Mouse (Mus musculus): Measurements from ENCODE around the gene Carm1. TPM values are rescaled to one million over a fixed set of nuclear protein-coding genes. Genes with fewer than 3 reads are reported as not detected.

The Carm1 gene
- polyA plus RNA-seq, 1 experiment, result 112 TPM

GRCm38 (mm10) chr9:21606648-21607047, 60.0 kb downstream of the Carm1 start:
- H3K4me1 ChIP-seq (ENCODE audit: control insufficient read depth, insufficient read depth, low read length), result peaks cover 2% of the 10 kb centered on the region
- TF ChIP-seq CTCF (IDR thresholded peaks at IDR 0.05; ENCODE audit: low read depth, low read length) (no peak), POLR2A (IDR thresholded peaks at IDR 0.05; ENCODE audit: insufficient read depth, low read length) (no peak), EP300 (IDR thresholded peaks at IDR 0.05; ENCODE audit: insufficient read depth, low read depth, low read length) (no peak)
- H3K9ac ChIP-seq (ENCODE audit: low read depth, poor library complexity, severe bottlenecking), result no peak overlapping the region
- H3K4me3 ChIP-seq (ENCODE audit: low read depth, low read length), result no peak overlapping the region
- H3K27ac ChIP-seq (ENCODE audit: insufficient read depth, low read length), result no peak overlapping the region
- no peaks in the 10 kb centered on the region for H3K27me3 ChIP-seq (ENCODE audit: control insufficient read depth, insufficient read depth, low read length, poor library complexity, severe bottlenecking)
- no peaks in the 10 kb centered on the region for H3K9me3 ChIP-seq (replicated peaks; ENCODE audit: control insufficient read depth, insufficient read depth, low read length, poor library complexity, severe bottlenecking)
- no peaks in the 10 kb centered on the region for H3K36me3 ChIP-seq (ENCODE audit: control insufficient read depth, insufficient read depth, low read length, poor library complexity, severe bottlenecking)

GRCm38 (mm10) chr9:21609861-21610260, 63.2 kb downstream of the Carm1 start:
- no peak for TF ChIP-seq EP300 (IDR thresholded peaks at IDR 0.05; ENCODE audit: insufficient read depth, low read depth, low read length)
- no peak for TF ChIP-seq CTCF (IDR thresholded peaks at IDR 0.05; ENCODE audit: low read depth, low read length)
- TF ChIP-seq POLR2A (IDR thresholded peaks at IDR 0.05; ENCODE audit: insufficient read depth, low read length), result no peak
- H3K4me3 ChIP-seq (ENCODE audit: low read depth, low read length), result no peak overlapping the region
- H3K27me3 ChIP-seq (ENCODE audit: control insufficient read depth, insufficient read depth, low read length, poor library complexity, severe bottlenecking), result no peaks in the 10 kb centered on the region
- no peaks in the 10 kb centered on the region for H3K36me3 ChIP-seq (ENCODE audit: control insufficient read depth, insufficient read depth, low read length, poor library complexity, severe bottlenecking)
- H3K4me1 ChIP-seq (ENCODE audit: control insufficient read depth, insufficient read depth, low read length), result no peaks in the 10 kb centered on the region
- H3K9me3 ChIP-seq (replicated peaks; ENCODE audit: control insufficient read depth, insufficient read depth, low read length, poor library complexity, severe bottlenecking), result no peaks in the 10 kb centered on the region
- no peak overlapping the region for H3K9ac ChIP-seq (ENCODE audit: low read depth, poor library complexity, severe bottlenecking)
- no peak overlapping the region for H3K27ac ChIP-seq (ENCODE audit: insufficient read depth, low read length)

GRCm38 (mm10) chr9:21614864-21615616, 68.3 kb downstream of the Carm1 start:
- H3K27me3 ChIP-seq (ENCODE audit: control insufficient read depth, insufficient read depth, low read length, poor library complexity, severe bottlenecking), result no peaks in the 10 kb centered on the region
- H3K9me3 ChIP-seq (replicated peaks; ENCODE audit: control insufficient read depth, insufficient read depth, low read length, poor library complexity, severe bottlenecking), result no peaks in the 10 kb centered on the region
- peak overlapping the region; percentile 90 for H3K27ac ChIP-seq (ENCODE audit: insufficient read depth, low read length)
- TF ChIP-seq EP300 (IDR thresholded peaks at IDR 0.05; ENCODE audit: insufficient read depth, low read depth, low read length), result no peak
- no peak for TF ChIP-seq POLR2A (IDR thresholded peaks at IDR 0.05; ENCODE audit: insufficient read depth, low read length)
- no peak for TF ChIP-seq CTCF (IDR thresholded peaks at IDR 0.05; ENCODE audit: low read depth, low read length)
- peak overlapping the region; percentile 97 for H3K4me3 ChIP-seq (ENCODE audit: low read depth, low read length)
- H3K9ac ChIP-seq (ENCODE audit: low read depth, poor library complexity, severe bottlenecking), result peak overlapping the region; percentile 81
- H3K36me3 ChIP-seq (ENCODE audit: control insufficient read depth, insufficient read depth, low read length, poor library complexity, severe bottlenecking), result no peaks in the 10 kb centered on the region
- no peaks in the 10 kb centered on the region for H3K4me1 ChIP-seq (ENCODE audit: control insufficient read depth, insufficient read depth, low read length)

DNA sequence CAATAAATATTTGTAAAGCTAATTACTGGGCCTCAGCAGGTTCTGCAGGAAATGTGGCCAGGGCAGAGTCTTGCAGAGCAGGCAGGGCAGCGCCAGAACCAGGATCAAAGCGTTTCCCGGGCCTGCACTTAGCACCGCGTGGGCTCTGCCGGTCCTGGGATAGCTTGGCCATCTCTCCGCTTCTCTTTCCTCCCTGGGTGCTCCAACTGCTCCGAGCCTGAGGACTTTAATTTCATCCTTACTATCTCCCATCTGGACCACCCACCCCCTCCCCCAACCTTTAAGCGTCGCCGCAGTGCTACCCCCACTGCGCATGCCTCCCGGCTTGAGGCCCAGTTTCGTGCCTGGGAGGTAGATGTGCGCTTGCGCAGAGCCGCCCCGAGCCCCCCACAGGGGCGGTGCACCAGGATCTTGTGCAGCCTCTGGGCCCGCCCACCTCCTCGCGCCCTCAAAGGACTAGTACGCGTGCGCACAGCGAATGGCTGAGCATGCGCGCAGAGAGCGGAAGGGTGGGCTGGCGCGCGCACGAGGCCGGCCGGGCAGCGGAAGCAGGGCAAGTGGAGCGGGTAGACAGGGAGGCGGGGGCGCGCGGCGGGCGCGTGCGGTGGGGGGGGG, 69.0 kb downstream of the Carm1 start, which contains the start of gene Smarca4:
Smarca4 (plus strand) TSS at position 553 of the 615 bp plus-strand sequence.
- no peaks in the 10 kb centered on the region for H3K9me3 ChIP-seq (replicated peaks; ENCODE audit: control insufficient read depth, insufficient read depth, low read length, poor library complexity, severe bottlenecking)
- H3K4me3 ChIP-seq (ENCODE audit: low read depth, low read length), result peak within 1 kb of the TSS; percentile 97
- H3K9ac ChIP-seq (ENCODE audit: low read depth, poor library complexity, severe bottlenecking), result peak within 1 kb of the TSS; percentile 81
- H3K27ac ChIP-seq (ENCODE audit: insufficient read depth, low read length), result peak within 1 kb of the TSS; percentile 90
- no peaks in the 10 kb centered on the region for H3K36me3 ChIP-seq (ENCODE audit: control insufficient read depth, insufficient read depth, low read length, poor library complexity, severe bottlenecking)
- H3K4me1 ChIP-seq (ENCODE audit: control insufficient read depth, insufficient read depth, low read length), result no peaks in the 10 kb centered on the region
- no peaks in the 10 kb centered on the region for H3K27me3 ChIP-seq (ENCODE audit: control insufficient read depth, insufficient read depth, low read length, poor library complexity, severe bottlenecking)
- no peak for TF ChIP-seq CTCF (IDR thresholded peaks at IDR 0.05; ENCODE audit: low read depth, low read length)
- TF ChIP-seq EP300 (IDR thresholded peaks at IDR 0.05; ENCODE audit: insufficient read depth, low read depth, low read length), result peak; percentile 70; the same call in 1 of the 2 replicates
- peak; percentile 84 for TF ChIP-seq POLR2A (IDR thresholded peaks at IDR 0.05; ENCODE audit: insufficient read depth, low read length)

DNA sequence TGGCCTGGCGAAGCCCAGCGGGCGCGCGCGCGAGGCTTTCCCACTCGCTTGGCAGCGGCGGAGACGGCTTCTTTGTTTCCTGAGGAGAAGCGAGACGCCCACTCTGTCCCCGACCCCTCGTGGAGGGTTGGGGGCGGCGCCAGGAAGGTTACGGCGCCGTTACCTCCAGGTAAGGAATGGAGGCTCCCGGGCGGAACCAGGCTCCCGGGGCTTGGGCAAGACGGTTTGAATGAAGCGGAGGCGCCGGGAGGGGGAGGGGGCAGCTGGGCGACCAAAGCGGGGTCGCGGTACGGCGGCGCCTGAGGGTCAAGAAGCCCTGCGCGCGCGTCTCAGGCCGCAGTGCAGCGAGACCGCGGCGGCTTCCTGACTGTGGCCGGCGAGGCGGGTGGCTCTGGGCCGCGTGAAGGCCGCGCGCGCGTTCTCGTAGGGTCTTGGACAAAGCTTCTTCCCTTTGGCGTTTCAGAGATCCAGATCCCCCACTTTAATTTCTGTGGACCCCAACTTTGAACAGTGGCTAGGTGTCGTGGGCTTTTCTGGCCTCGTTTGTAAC, 69.6 kb downstream of the Carm1 start:
- Histone ChIP-seq H3K27ac (ENCODE audit: insufficient read depth, low read length) (peak overlapping the region; percentile 63), H3K9me3 (replicated peaks; ENCODE audit: control insufficient read depth, insufficient read depth, low read length, poor library complexity, severe bottlenecking) (no peaks in the 10 kb centered on the region), H3K27me3 (ENCODE audit: control insufficient read depth, insufficient read depth, low read length, poor library complexity, severe bottlenecking) (no peaks in the 10 kb centered on the region), H3K4me3 (ENCODE audit: low read depth, low read length) (peak overlapping the region; percentile 97), H3K4me1 (ENCODE audit: control insufficient read depth, insufficient read depth, low read length) (no peaks in the 10 kb centered on the region), H3K9ac (ENCODE audit: low read depth, poor library complexity, severe bottlenecking) (peak overlapping the region; percentile 79), H3K36me3 (ENCODE audit: control insufficient read depth, insufficient read depth, low read length, poor library complexity, severe bottlenecking) (no peaks in the 10 kb centered on the region)
- TF ChIP-seq CTCF (IDR thresholded peaks at IDR 0.05; ENCODE audit: low read depth, low read length) (no peak), EP300 (IDR thresholded peaks at IDR 0.05; ENCODE audit: insufficient read depth, low read depth, low read length) (no peak), POLR2A (IDR thresholded peaks at IDR 0.05; ENCODE audit: insufficient read depth, low read length) (no peak)

All from ES-Bruce4 (cell line).